Comparison of ENCODE assay signal across 7 mouse cellular contexts in genomic region chr8:56552045-56552444, GRCm38 (mm10). TPM values are rescaled to one million over a fixed set of nuclear protein-coding genes. Genes with fewer than 3 reads are reported as not detected.
DNase-seq lines count a peak whose midpoint lies in the region; ATAC-seq and TF ChIP-seq lines count a peak whose summit lies in the region.

No protein-coding gene starts in this region.

- peak overlapping the region; percentile 100 for H3K4me3 ChIP-seq in lung, postnatal 0 days (ENCODE audit: low read depth, low read length)
- H3K4me3 ChIP-seq in embryonic facial prominence, embryonic 12.5 days, result peak overlapping the region; percentile 97
- peak overlapping the region; percentile 98 for H3K4me3 ChIP-seq in hindbrain, postnatal 0 days (ENCODE audit: low read length)
- peak overlapping the region; percentile 93 for H3K4me3 ChIP-seq in liver, postnatal 0 days (ENCODE audit: low read depth, low read length)

- WGBS in lung, postnatal 0 days, result 24% methylated on average over 10 of the region's 10 CpGs
- 28% methylated on average over 10 of the region's 10 CpGs for WGBS in embryonic facial prominence, embryonic 12.5 days
- 30% methylated on average over 10 of the region's 10 CpGs for WGBS in hindbrain, postnatal 0 days
- WGBS in liver, postnatal 0 days (ENCODE audit: insufficient replicate concordance), result 20% methylated on average over 10 of the region's 10 CpGs

- TF ChIP-seq CTCF in lung, postnatal 0 days (IDR thresholded peaks at IDR 0.05), result no peak
- no peak for TF ChIP-seq CTCF in hindbrain, postnatal 0 days (IDR thresholded peaks at IDR 0.05; ENCODE audit: low read depth)
- TF ChIP-seq CTCF in liver, postnatal 0 days (IDR thresholded peaks at IDR 0.05; ENCODE audit: low read depth), result no peak

- no peak for ATAC-seq in lung, postnatal 0 days
- no peak for ATAC-seq in embryonic facial prominence, embryonic 12.5 days (ENCODE audit: insufficient number of reproducible peaks, insufficient read depth, low FRiP score, low TSS enrichment)
- ATAC-seq in hindbrain, postnatal 0 days, result no peak
- peak; percentile 13; the same call in 1 of the 2 replicates for ATAC-seq in liver, postnatal 0 days
- ATAC-seq in monocyte, adult 5-6 weeks (replicated peaks; ENCODE audit: insufficient number of reproducible peaks, low FRiP score, low TSS enrichment, poor library complexity, severe bottlenecking), result no peak

- H3K27ac ChIP-seq in lung, postnatal 0 days (ENCODE audit: low read length), result no peak overlapping the region
- no peak overlapping the region for H3K27ac ChIP-seq in embryonic facial prominence, embryonic 12.5 days
- H3K27ac ChIP-seq in hindbrain, postnatal 0 days, result peak overlapping the region; percentile 90; the same call in 1 of the 2 replicates
- peak overlapping the region; percentile 98 for H3K27ac ChIP-seq in liver, postnatal 0 days (ENCODE audit: low read depth)

- peak overlapping the region; percentile 61 for H3K4me2 ChIP-seq in lung, postnatal 0 days (replicated peaks; ENCODE audit: low read depth, low read length)
- H3K4me2 ChIP-seq in embryonic facial prominence, embryonic 12.5 days (replicated peaks), result peak overlapping the region; percentile 53
- peak overlapping the region; percentile 69 for H3K4me2 ChIP-seq in hindbrain, postnatal 0 days (ENCODE audit: low read depth, low read length)
- H3K4me2 ChIP-seq in liver, postnatal 0 days (ENCODE audit: low read depth, low read length), result peak overlapping the region; percentile 72

- no peaks in the 10 kb centered on the region for H3K27me3 ChIP-seq in lung, postnatal 0 days (replicated peaks; ENCODE audit: insufficient read depth, low read length)
- no peaks in the 10 kb centered on the region for H3K27me3 ChIP-seq in embryonic facial prominence, embryonic 12.5 days
- H3K27me3 ChIP-seq in hindbrain, postnatal 0 days (ENCODE audit: insufficient read depth, low read length), result no peaks in the 10 kb centered on the region
- H3K27me3 ChIP-seq in liver, postnatal 0 days (ENCODE audit: insufficient read depth, low read length), result no peaks in the 10 kb centered on the region

- H3K9ac ChIP-seq in lung, postnatal 0 days (replicated peaks; ENCODE audit: low read depth), result peak overlapping the region; percentile 71
- peak overlapping the region; percentile 62 for H3K9ac ChIP-seq in embryonic facial prominence, embryonic 12.5 days
- peak overlapping the region; percentile 72 for H3K9ac ChIP-seq in hindbrain, postnatal 0 days (replicated peaks; ENCODE audit: low read length)
- peak overlapping the region; percentile 92 for H3K9ac ChIP-seq in liver, postnatal 0 days (replicated peaks)

- no peak for TF ChIP-seq EP300 in lung, postnatal 0 days (IDR thresholded peaks at IDR 0.05)
- no peak for TF ChIP-seq EP300 in liver, postnatal 0 days (IDR thresholded peaks at IDR 0.05; ENCODE audit: low read depth)

- DNase-seq in lung, postnatal 0 days (ENCODE audit: low spot score), result no peak
- no peak for DNase-seq in lung, postnatal 36 days
- no peak for DNase-seq in hindbrain, postnatal 0 days (ENCODE audit: low spot score)
- peak; percentile 22 for DNase-seq in liver, postnatal 0 days
- no peak for DNase-seq in layer of hippocampus, adult 9-10 months (ENCODE audit: low spot score)

- no peaks in the 10 kb centered on the region for H3K36me3 ChIP-seq in lung, postnatal 0 days (ENCODE audit: insufficient read depth, low read length)
- H3K36me3 ChIP-seq in embryonic facial prominence, embryonic 12.5 days, result no peaks in the 10 kb centered on the region
- no peaks in the 10 kb centered on the region for H3K36me3 ChIP-seq in hindbrain, postnatal 0 days (ENCODE audit: insufficient read depth, low read length)
- H3K36me3 ChIP-seq in liver, postnatal 0 days (replicated peaks; ENCODE audit: insufficient read depth, low read length), result no peaks in the 10 kb centered on the region

- H3K4me1 ChIP-seq in lung, postnatal 0 days (ENCODE audit: insufficient read depth, low read depth, low read length), result peaks cover 4% of the 10 kb centered on the region; the same call in 1 of the 2 replicates
- peaks cover 8% of the 10 kb centered on the region; the same call in 1 of the 2 replicates for H3K4me1 ChIP-seq in embryonic facial prominence, embryonic 12.5 days
- peaks cover 4% of the 10 kb centered on the region; the same call in 1 of the 2 replicates for H3K4me1 ChIP-seq in hindbrain, postnatal 0 days (ENCODE audit: insufficient read depth, low read length)
- H3K4me1 ChIP-seq in liver, postnatal 0 days (ENCODE audit: insufficient read depth), result peaks cover 12% of the 10 kb centered on the region; the same call in 1 of the 2 replicates

- H3K9me3 ChIP-seq in lung, postnatal 0 days (ENCODE audit: low read length), result no peaks in the 10 kb centered on the region
- no peaks in the 10 kb centered on the region for H3K9me3 ChIP-seq in embryonic facial prominence, embryonic 12.5 days
- H3K9me3 ChIP-seq in hindbrain, postnatal 0 days (ENCODE audit: low read length), result no peaks in the 10 kb centered on the region
- no peaks in the 10 kb centered on the region for H3K9me3 ChIP-seq in liver, postnatal 0 days (ENCODE audit: low read length)

RNA-seq across cellular contexts. Expression of gene Fbxo8, which starts 1.2 kb away (rescaled TPM):
- 49.7 and 49.9 TPM in 2 replicates for polyA plus RNA-seq in lung, postnatal 0 days (2015; fragmentation: Nextera tagmentation; extraction: Ambion mirVana)
- polyA plus RNA-seq in embryonic facial prominence, embryonic 12.5 days (2016; fragmentation: Nextera tagmentation; extraction: Ambion mirVana), result 33.2 and 34.3 TPM in 2 replicates
- total RNA-seq in hindbrain, postnatal 0 days (2014; rRNA removed), result 26.9 and 29.4 TPM in 2 replicates
- polyA plus RNA-seq in hindbrain, postnatal 0 days (2015; fragmentation: Nextera tagmentation; extraction: Ambion mirVana), result 43.0 and 52.3 TPM in 2 replicates
- 48.3 and 55.3 TPM in 2 replicates for polyA plus RNA-seq in liver, postnatal 0 days (2015; fragmentation: Nextera tagmentation; extraction: Ambion mirVana)
- 15.6 to 25.2 TPM (median 17.8 TPM) in 3 replicates for total RNA-seq in monocyte, adult 5-6 weeks (2017)

RNA-seq across cellular contexts. Expression of gene Cep44, which starts 1.2 kb away (rescaled TPM):
- polyA plus RNA-seq in lung, postnatal 0 days (2015; fragmentation: Nextera tagmentation; extraction: Ambion mirVana), result 25.8 and 26.5 TPM in 2 replicates
- 40.8 and 41.8 TPM in 2 replicates for polyA plus RNA-seq in embryonic facial prominence, embryonic 12.5 days (2016; fragmentation: Nextera tagmentation; extraction: Ambion mirVana)
- total RNA-seq in hindbrain, postnatal 0 days (2014; rRNA removed), result 20.6 and 22.2 TPM in 2 replicates
- 19.6 and 20.0 TPM in 2 replicates for polyA plus RNA-seq in hindbrain, postnatal 0 days (2015; fragmentation: Nextera tagmentation; extraction: Ambion mirVana)
- polyA plus RNA-seq in liver, postnatal 0 days (2015; fragmentation: Nextera tagmentation; extraction: Ambion mirVana), result 17.8 TPM in 2 replicates
- 19.5 to 46.8 TPM (median 43.8 TPM) in 3 replicates for total RNA-seq in monocyte, adult 5-6 weeks (2017)

Comparison
In these comparisons a context has a peak if more than half of its experiments do, and no peak if none do; other contexts are left out.
1. H3K27ac ChIP-seq: peak in hindbrain, postnatal 0 days (single experiment) and liver, postnatal 0 days (single experiment); none in lung, postnatal 0 days (single experiment) and embryonic facial prominence, embryonic 12.5 days (single experiment).
2. Peak in every context shown above with its lines, with median percentiles within 50 percentile points of each other: H3K4me2 ChIP-seq, H3K4me3 ChIP-seq and H3K9ac ChIP-seq.